10 mouse cellular contexts compared by ENCODE assay signal in the genomic region with DNA sequence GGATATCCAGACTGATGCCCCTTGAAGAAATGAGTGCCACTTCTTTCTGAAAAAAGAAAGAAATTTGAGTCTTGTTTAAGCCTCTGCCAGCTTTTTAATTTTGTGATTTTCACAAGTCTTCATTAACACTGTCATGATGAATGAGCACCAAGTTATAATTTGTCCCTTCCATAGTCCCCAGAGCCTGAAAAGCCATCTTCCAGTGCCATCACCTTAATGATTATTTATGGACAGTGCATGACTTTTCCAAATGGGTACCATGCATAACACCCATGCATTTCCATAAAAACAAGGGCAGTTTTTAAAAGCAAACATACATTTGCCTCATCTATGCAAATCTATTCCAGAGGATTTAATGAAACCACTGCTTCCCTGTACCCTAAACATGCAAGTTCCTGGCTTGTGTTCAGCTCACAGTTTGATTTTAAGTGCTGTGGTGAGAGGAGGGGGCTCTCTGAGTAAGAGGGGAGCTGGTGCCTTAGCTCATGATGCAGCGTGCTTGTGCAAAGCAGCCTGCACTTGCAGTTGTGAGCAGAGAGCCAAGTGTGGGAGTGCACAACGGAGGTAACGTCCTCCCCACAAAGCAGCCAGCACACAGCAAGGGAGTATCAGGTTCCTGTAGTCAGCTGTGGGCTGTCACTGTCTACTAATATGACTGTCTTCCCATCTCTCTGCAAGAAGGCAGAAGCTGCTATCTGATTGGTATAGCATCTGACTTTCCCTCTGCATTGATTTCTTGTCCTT.
DNase-seq lines count a peak whose midpoint lies in the region; ATAC-seq lines count a peak whose summit lies in the region.
"Had no signal": no experiment of that assay in that cellular context is flagged by ENCODE, and none has a peak within 500 bp of the region (broad histone marks: within the 10 kb centered on the region; RNA-seq: fewer than 3 reads in every experiment).

No protein-coding gene starts in this region.

- H3K4me1 ChIP-seq in limb, embryonic 13.5 days, result no peaks in the 10 kb centered on the region
- no peaks in the 10 kb centered on the region for H3K4me1 ChIP-seq in limb, embryonic 10.5 days
- H3K4me1 ChIP-seq in midbrain, embryonic 11.5 days (ENCODE audit: control insufficient read depth, insufficient read depth, low read length), result no peaks in the 10 kb centered on the region; the same call in 1 of the 2 replicates

- H3K27me3 ChIP-seq in limb, embryonic 13.5 days, result no peaks in the 10 kb centered on the region
- no peaks in the 10 kb centered on the region for H3K27me3 ChIP-seq in limb, embryonic 10.5 days (ENCODE audit: low read depth, poor library complexity, severe bottlenecking)
- H3K27me3 ChIP-seq in midbrain, embryonic 11.5 days (ENCODE audit: control insufficient read depth, insufficient read depth, low read length), result no peaks in the 10 kb centered on the region

- H3K4me3 ChIP-seq in limb, embryonic 13.5 days, result no peak overlapping the region
- H3K4me3 ChIP-seq in limb, embryonic 10.5 days, result no peak overlapping the region
- no peak overlapping the region for H3K4me3 ChIP-seq in midbrain, embryonic 11.5 days (ENCODE audit: low read depth, low read length)
- H3K4me3 ChIP-seq: gastrocnemius, adult 2 months had no signal

- H3K36me3 ChIP-seq in limb, embryonic 13.5 days, result no peaks in the 10 kb centered on the region
- H3K36me3 ChIP-seq in limb, embryonic 10.5 days, result no peaks in the 10 kb centered on the region
- no peaks in the 10 kb centered on the region for H3K36me3 ChIP-seq in midbrain, embryonic 11.5 days (ENCODE audit: control insufficient read depth, insufficient read depth, low read length)

- no peak for DNase-seq in limb, embryonic 10.5 days (ENCODE audit: low spot score)
- DNase-seq in midbrain, embryonic 11.5 days (ENCODE audit: low spot score, missing footprints), result no peak
- peak; percentile 7 for DNase-seq in right cerebral cortex, postnatal 14 days
- DNase-seq in T-cell, adult 2 months (ENCODE audit: low spot score), result no peak
- DNase-seq in urinary bladder, postnatal 10 days (ENCODE audit: low spot score), result no peak
- DNase-seq: gastrocnemius, adult 2 months; heart, postnatal 14 days had no signal

- H3K9me3 ChIP-seq in limb, embryonic 13.5 days, result no peaks in the 10 kb centered on the region
- H3K9me3 ChIP-seq in limb, embryonic 10.5 days (replicated peaks), result no peaks in the 10 kb centered on the region
- no peaks in the 10 kb centered on the region for H3K9me3 ChIP-seq in midbrain, embryonic 11.5 days (ENCODE audit: control insufficient read depth, low read length)

- peak; percentile 32; the same call in 1 of the 2 replicates for ATAC-seq in limb, embryonic 13.5 days (ENCODE audit: low FRiP score, low read depth)
- peak; percentile 80 for ATAC-seq in frontal cortex, adult (ENCODE audit: low TSS enrichment)
- ATAC-seq in midbrain, embryonic 11.5 days (ENCODE audit: low FRiP score), result peak; percentile 69

- no peak overlapping the region for H3K9ac ChIP-seq in limb, embryonic 13.5 days
- no peak overlapping the region for H3K9ac ChIP-seq in midbrain, embryonic 11.5 days (ENCODE audit: low read length)
- H3K9ac ChIP-seq: liver, embryonic 14.5 days had no signal

- 27% methylated on average over 3 of the region's 3 CpGs for WGBS in limb, embryonic 13.5 days
- 45% methylated on average over 3 of the region's 3 CpGs for WGBS in limb, embryonic 10.5 days
- WGBS in midbrain, embryonic 11.5 days, result 50% methylated on average over 3 of the region's 3 CpGs

- no peak overlapping the region for H3K27ac ChIP-seq in limb, embryonic 13.5 days
- H3K27ac ChIP-seq in limb, embryonic 10.5 days, result no peak overlapping the region
- no peak overlapping the region for H3K27ac ChIP-seq in midbrain, embryonic 11.5 days (ENCODE audit: low read depth, low read length)
- H3K27ac ChIP-seq: gastrocnemius, adult 2 months; liver, embryonic 14.5 days had no signal

- no peak overlapping the region for H3K4me2 ChIP-seq in limb, embryonic 13.5 days (replicated peaks)
- H3K4me2 ChIP-seq in midbrain, embryonic 11.5 days, result no peak overlapping the region
